Mouse (Mus musculus): Measurements from ENCODE around the gene Xpo1. TPM values are rescaled to one million over a fixed set of nuclear protein-coding genes. Genes with fewer than 3 reads are reported as not detected.

Gene Xpo1
- total and polyA plus RNA-seq, 3 experiments: 140 to 295 (median 246) TPM

GRCm38 (mm10) chr11:23259481-23259880 is 3.6 kb downstream of the Xpo1 start:
- peak overlapping the region in 1 of 3 experiments; percentile 35 for H3K4me3 ChIP-seq (replicated peaks in 1 of 3; ENCODE audit: low read depth in 2 of 3, low read length in 2 of 3, poor library complexity in 1 of 3)
- dilution Hi-C loops (cut with MboI; ENCODE audit: extremely low pct_ligation_motif_present, extremely low pct_unique_long_range_greater_than_20kb, low sequenced_read_pairs) (no loop called here), in situ Hi-C loops (cut with MboI; ENCODE audit: low pct_ligation_motif_present, low pct_unique_long_range_greater_than_20kb, low sequenced_read_pairs) (no loop called here)
- no peak overlapping the region for H3K27ac ChIP-seq (ENCODE audit: insufficient read depth, low read depth)
- H3K4me2 ChIP-seq (ENCODE audit: insufficient read depth, low read depth, poor library complexity, severe bottlenecking): peak overlapping the region; percentile 92
- no peaks in the 10 kb centered on the region for H3K9me3 ChIP-seq (replicated peaks; ENCODE audit: low read length)
- TF ChIP-seq ZC3H11A (IDR thresholded peaks at IDR 0.05; ENCODE audit: low read depth, low read length) (no peak), CHD1 (IDR thresholded peaks at IDR 0.05; ENCODE audit: low read depth, low read length) (0 out of 2 replicates have a peak, but pooled peaks have one; percentile 6), RCOR1 (conservative IDR thresholded peaks at IDR 0.05; ENCODE audit: low read depth, low read length) (no peak), MXI1 (IDR thresholded peaks at IDR 0.05; ENCODE audit: low read depth, low read length) (no peak), PAX5 (IDR thresholded peaks at IDR 0.05; ENCODE audit: low read length) (no peak)
- H3K27me3 ChIP-seq (replicated peaks): no peaks in the 10 kb centered on the region
- H3K9ac ChIP-seq (ENCODE audit: insufficient read depth, low read depth): no peak overlapping the region; the same call in 1 of the 2 replicates
- peaks cover 14 to 48% of the 10 kb centered on the region in 2 experiments for H3K36me3 ChIP-seq (replicated peaks in 1 of 2; ENCODE audit: control insufficient read depth in 1 of 2, insufficient read depth in 1 of 2, low read length in 1 of 2)
- DNase-seq (ENCODE audit: extremely low read depth): no peak
- peaks cover 5 to 32% of the 10 kb centered on the region in 2 experiments for H3K4me1 ChIP-seq (ENCODE audit: control insufficient read depth in 1 of 2, insufficient read depth in 2 of 2)
- peaks cover 83% of the 10 kb centered on the region for H3K79me2 ChIP-seq (replicated peaks; ENCODE audit: control insufficient read depth, extremely low read depth, insufficient read depth, poor library complexity, severe bottlenecking)

DNA sequence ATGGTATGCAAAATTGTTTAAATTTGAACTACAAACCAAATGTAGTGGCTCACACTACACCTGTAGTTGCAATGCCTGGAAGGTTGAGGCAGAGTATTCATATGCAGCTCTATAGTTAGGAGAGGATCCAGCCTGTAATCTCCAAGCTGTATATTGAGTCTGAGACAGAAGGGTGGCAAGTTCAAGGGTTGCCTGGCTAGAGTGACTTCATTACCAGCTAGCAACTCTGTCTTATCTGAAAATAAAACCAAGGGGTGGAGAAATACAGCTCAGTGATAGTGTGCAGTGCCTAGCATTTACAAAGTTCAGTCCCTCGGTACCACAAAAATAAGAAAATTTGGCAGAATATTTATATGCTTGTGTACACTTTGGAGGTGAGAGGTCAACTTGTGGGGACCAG is 4.3 kb downstream of the Xpo1 start:
- no peaks in the 10 kb centered on the region for H3K27me3 ChIP-seq (replicated peaks)
- no peak for DNase-seq (ENCODE audit: extremely low read depth)
- H3K9ac ChIP-seq (ENCODE audit: insufficient read depth, low read depth): no peak overlapping the region
- no peak overlapping the region for H3K4me3 ChIP-seq (replicated peaks in 1 of 3; ENCODE audit: low read depth in 2 of 3, low read length in 2 of 3, poor library complexity in 1 of 3)
- 0 out of 2 replicates have a peak overlapping the region, but pooled peaks have one; percentile 19 for H3K4me2 ChIP-seq (ENCODE audit: insufficient read depth, low read depth, poor library complexity, severe bottlenecking)
- peaks cover 20 to 55% of the 10 kb centered on the region in 2 experiments for H3K36me3 ChIP-seq (replicated peaks in 1 of 2; ENCODE audit: control insufficient read depth in 1 of 2, insufficient read depth in 1 of 2, low read length in 1 of 2)
- H3K27ac ChIP-seq (ENCODE audit: insufficient read depth, low read depth): no peak overlapping the region
- H3K4me1 ChIP-seq (ENCODE audit: control insufficient read depth in 1 of 2, insufficient read depth in 2 of 2): peaks cover 5 to 31% of the 10 kb centered on the region in 2 experiments
- in situ Hi-C loops (cut with MboI; ENCODE audit: low pct_ligation_motif_present, low pct_unique_long_range_greater_than_20kb, low sequenced_read_pairs) (loop anchor here (10.0 kb wide), 1 partner anchor 625 kb away; no protein-coding TSS in a partner anchor), dilution Hi-C loops (cut with MboI; ENCODE audit: extremely low pct_ligation_motif_present, extremely low pct_unique_long_range_greater_than_20kb, low sequenced_read_pairs) (no loop called here)
- H3K9me3 ChIP-seq (replicated peaks; ENCODE audit: low read length): no peaks in the 10 kb centered on the region
- H3K79me2 ChIP-seq (replicated peaks; ENCODE audit: control insufficient read depth, extremely low read depth, insufficient read depth, poor library complexity, severe bottlenecking): peaks cover 89% of the 10 kb centered on the region
- TF ChIP-seq JUN (IDR thresholded peaks at IDR 0.05; ENCODE audit: insufficient read depth, low read depth, low read length) (no peak), MAZ (IDR thresholded peaks at IDR 0.05; ENCODE audit: low read depth, low read length) (no peak), ELF1 (IDR thresholded peaks at IDR 0.05; ENCODE audit: low read depth, low read length) (no peak), USF2 (conservative IDR thresholded peaks at IDR 0.05; ENCODE audit: low read depth, low read length) (no peak), MEF2A (IDR thresholded peaks at IDR 0.05; ENCODE audit: borderline replicate concordance, low read depth, low read length) (no peak), UBTF (IDR thresholded peaks at IDR 0.05; ENCODE audit: low read depth, low read length) (no peak), CHD1 (IDR thresholded peaks at IDR 0.05; ENCODE audit: low read depth, low read length) (no peak), NRF1 (IDR thresholded peaks at IDR 0.05; ENCODE audit: low read depth, low read length) (no peak), ZNF384 (IDR thresholded peaks at IDR 0.05; ENCODE audit: low read depth, low read length) (no peak), ZC3H11A (IDR thresholded peaks at IDR 0.05; ENCODE audit: low read depth, low read length) (no peak), TCF12 (IDR thresholded peaks at IDR 0.05; ENCODE audit: low read depth, low read length) (no peak), CHD2 (IDR thresholded peaks at IDR 0.05; ENCODE audit: low read length) (no peak), MAFK (IDR thresholded peaks at IDR 0.05; ENCODE audit: insufficient replicate concordance, low read length) (no peak), HCFC1 (IDR thresholded peaks at IDR 0.05; ENCODE audit: low read depth, low read length) (no peak), EP300 (IDR thresholded peaks at IDR 0.05; ENCODE audit: low read length) (no peak), BHLHE40 (IDR thresholded peaks at IDR 0.05; ENCODE audit: low read depth, low read length) (no peak), TBP (conservative IDR thresholded peaks at IDR 0.05; ENCODE audit: low read depth, low read length) (no peak), USF1 (IDR thresholded peaks at IDR 0.05; ENCODE audit: low read depth, low read length) (no peak)

Measured in CH12.LX (cell line).